Mouse (Mus musculus): Measurements from ENCODE around the gene Msl3l2. TPM values are rescaled to one million over a fixed set of nuclear protein-coding genes. Genes with fewer than 3 reads are reported as not detected.
A peak's percentile ranks its signal among the peaks of the same experiment; 100 is the strongest.

The Msl3l2 gene
- polyA plus RNA-seq, 1 experiment = 3.2 TPM

GRCm38 (mm10) chr10:56114951-56115635 lies 8.4 kb downstream of the Msl3l2 start:
- no peak overlapping the region for H3K27ac ChIP-seq (ENCODE audit: insufficient read depth, low read depth, low read length)
- TF ChIP-seq CTCF (IDR thresholded peaks at IDR 0.05; ENCODE audit: low read depth, low read length) (no peak), POLR2A (IDR thresholded peaks at IDR 0.05; ENCODE audit: borderline replicate concordance, low read depth, low read length) (no peak)
- no peaks in the 10 kb centered on the region for H3K4me1 ChIP-seq (ENCODE audit: control insufficient read depth, insufficient read depth, low read length)
- peak overlapping the region; percentile 29 for H3K4me3 ChIP-seq (ENCODE audit: insufficient read depth, low read length)

- no peak overlapping the region for H3K27ac ChIP-seq (ENCODE audit: insufficient read depth, low read depth, low read length)
- no peaks in the 10 kb centered on the region for H3K4me1 ChIP-seq (ENCODE audit: control insufficient read depth, insufficient read depth, low read length)
- no peak overlapping the region for H3K4me3 ChIP-seq (ENCODE audit: insufficient read depth, low read length)
- no peak for TF ChIP-seq CTCF (IDR thresholded peaks at IDR 0.05; ENCODE audit: low read depth, low read length)
- TF ChIP-seq POLR2A (IDR thresholded peaks at IDR 0.05; ENCODE audit: borderline replicate concordance, low read depth, low read length) = no peak
These were observed 9.0 kb downstream of the Msl3l2 start for GRCm38 (mm10) chr10:56115636-56116180.

GRCm38 (mm10) chr10:56126972-56127371 lies 20.3 kb downstream of the Msl3l2 start:
- no peaks in the 10 kb centered on the region for H3K4me1 ChIP-seq (ENCODE audit: control insufficient read depth, insufficient read depth, low read length)
- TF ChIP-seq POLR2A (IDR thresholded peaks at IDR 0.05; ENCODE audit: borderline replicate concordance, low read depth, low read length) = no peak
- TF ChIP-seq CTCF (IDR thresholded peaks at IDR 0.05; ENCODE audit: low read depth, low read length) = no peak
- H3K4me3 ChIP-seq (ENCODE audit: insufficient read depth, low read length) = no peak overlapping the region
- H3K27ac ChIP-seq (ENCODE audit: insufficient read depth, low read depth, low read length) = no peak overlapping the region

- Histone ChIP-seq H3K27ac (ENCODE audit: insufficient read depth, low read depth, low read length) (no peak overlapping the region), H3K4me3 (ENCODE audit: insufficient read depth, low read length) (no peak overlapping the region), H3K4me1 (ENCODE audit: control insufficient read depth, insufficient read depth, low read length) (no peaks in the 10 kb centered on the region)
- no peak for TF ChIP-seq POLR2A (IDR thresholded peaks at IDR 0.05; ENCODE audit: borderline replicate concordance, low read depth, low read length)
- TF ChIP-seq CTCF (IDR thresholded peaks at IDR 0.05; ENCODE audit: low read depth, low read length) = no peak
These were observed 22.9 kb downstream of the Msl3l2 start for GRCm38 (mm10) chr10:56129642-56130041.

- Histone ChIP-seq H3K4me3 (ENCODE audit: insufficient read depth, low read length) (no peak overlapping the region), H3K27ac (ENCODE audit: insufficient read depth, low read depth, low read length) (no peak overlapping the region), H3K4me1 (ENCODE audit: control insufficient read depth, insufficient read depth, low read length) (no peaks in the 10 kb centered on the region)
- TF ChIP-seq POLR2A (IDR thresholded peaks at IDR 0.05; ENCODE audit: borderline replicate concordance, low read depth, low read length) (no peak), CTCF (IDR thresholded peaks at IDR 0.05; ENCODE audit: low read depth, low read length) (no peak)
These were observed 30.5 kb downstream of the Msl3l2 start for GRCm38 (mm10) chr10:56137191-56137590.

GRCm38 (mm10) chr10:56148920-56149319 lies 42.2 kb downstream of the Msl3l2 start:
- Histone ChIP-seq H3K4me3 (ENCODE audit: insufficient read depth, low read length) (no peak overlapping the region), H3K27ac (ENCODE audit: insufficient read depth, low read depth, low read length) (no peak overlapping the region), H3K4me1 (ENCODE audit: control insufficient read depth, insufficient read depth, low read length) (no peaks in the 10 kb centered on the region)
- no peak for TF ChIP-seq CTCF (IDR thresholded peaks at IDR 0.05; ENCODE audit: low read depth, low read length)
- TF ChIP-seq POLR2A (IDR thresholded peaks at IDR 0.05; ENCODE audit: borderline replicate concordance, low read depth, low read length) = no peak

GRCm38 (mm10) chr10:56156956-56157355 lies 50.2 kb downstream of the Msl3l2 start:
- TF ChIP-seq CTCF (IDR thresholded peaks at IDR 0.05; ENCODE audit: low read depth, low read length) = no peak
- no peak for TF ChIP-seq POLR2A (IDR thresholded peaks at IDR 0.05; ENCODE audit: borderline replicate concordance, low read depth, low read length)
- Histone ChIP-seq H3K27ac (ENCODE audit: insufficient read depth, low read depth, low read length) (no peak overlapping the region), H3K4me1 (ENCODE audit: control insufficient read depth, insufficient read depth, low read length) (no peaks in the 10 kb centered on the region), H3K4me3 (ENCODE audit: insufficient read depth, low read length) (no peak overlapping the region)

- Histone ChIP-seq H3K4me3 (ENCODE audit: insufficient read depth, low read length) (no peak overlapping the region), H3K27ac (ENCODE audit: insufficient read depth, low read depth, low read length) (no peak overlapping the region), H3K4me1 (ENCODE audit: control insufficient read depth, insufficient read depth, low read length) (peaks cover 2% of the 10 kb centered on the region; the same call in 1 of the 2 replicates)
- no peak for TF ChIP-seq CTCF (IDR thresholded peaks at IDR 0.05; ENCODE audit: low read depth, low read length)
- no peak for TF ChIP-seq POLR2A (IDR thresholded peaks at IDR 0.05; ENCODE audit: borderline replicate concordance, low read depth, low read length)
These were observed 51.5 kb downstream of the Msl3l2 start for GRCm38 (mm10) chr10:56158207-56158606.

- peaks cover 2% of the 10 kb centered on the region; the same call in 1 of the 2 replicates for H3K4me1 ChIP-seq (ENCODE audit: control insufficient read depth, insufficient read depth, low read length)
- H3K4me3 ChIP-seq (ENCODE audit: insufficient read depth, low read length) = no peak overlapping the region
- no peak overlapping the region for H3K27ac ChIP-seq (ENCODE audit: insufficient read depth, low read depth, low read length)
- TF ChIP-seq CTCF (IDR thresholded peaks at IDR 0.05; ENCODE audit: low read depth, low read length) (no peak), POLR2A (IDR thresholded peaks at IDR 0.05; ENCODE audit: borderline replicate concordance, low read depth, low read length) (no peak)
These were observed 52.0 kb downstream of the Msl3l2 start for GRCm38 (mm10) chr10:56158748-56159147.

- H3K4me3 ChIP-seq (ENCODE audit: insufficient read depth, low read length) = no peak overlapping the region
- TF ChIP-seq CTCF (IDR thresholded peaks at IDR 0.05; ENCODE audit: low read depth, low read length) = no peak
- TF ChIP-seq POLR2A (IDR thresholded peaks at IDR 0.05; ENCODE audit: borderline replicate concordance, low read depth, low read length) = no peak
- H3K27ac ChIP-seq (ENCODE audit: insufficient read depth, low read depth, low read length) = no peak overlapping the region
- H3K4me1 ChIP-seq (ENCODE audit: control insufficient read depth, insufficient read depth, low read length) = peaks cover 2% of the 10 kb centered on the region; the same call in 1 of the 2 replicates
These were observed 57.7 kb downstream of the Msl3l2 start for GRCm38 (mm10) chr10:56164411-56164810.
